Mouse (Mus musculus) A20 (cell line): ENCODE measurements around the gene Trat1.

Source experiments
- DNase-seq: peaks from one replicate; pipeline ENCODE4 v3.0.0-alpha.2; 2011; ENCODE audit warnings: low read depth, low spot score

Trat1 gene

DNA sequence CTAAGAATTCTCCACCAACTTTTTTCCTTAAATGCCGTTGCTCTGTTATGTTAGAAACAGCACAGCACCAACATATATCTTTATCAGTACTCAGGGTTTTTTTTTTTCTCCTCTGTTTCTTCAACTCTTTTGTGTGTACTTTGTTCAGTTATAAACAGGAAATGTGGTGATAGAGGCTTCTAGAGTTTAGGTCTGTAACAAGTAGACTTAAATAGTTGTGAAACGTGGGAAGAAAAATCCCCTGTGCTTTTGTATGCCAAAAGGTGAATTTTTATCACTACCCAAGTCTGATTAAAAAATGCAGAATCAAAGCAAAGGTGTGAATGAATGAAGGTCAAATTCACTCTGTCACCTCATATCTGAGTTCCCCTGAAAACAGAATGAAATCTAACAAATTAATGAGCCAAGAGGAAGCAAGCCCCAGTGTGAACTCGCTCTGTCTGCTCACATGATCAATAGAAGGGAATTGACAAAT, at the start of gene Trat1:
Gene Trat1 (minus strand): TSS at position 51 of the 475 bp plus-strand sequence.
- no peak for DNase-seq

- no peak for DNase-seq
These were observed 46.7 kb upstream of the Trat1 start for GRCm38 (mm10) chr16:48818524-48818923.

DNA sequence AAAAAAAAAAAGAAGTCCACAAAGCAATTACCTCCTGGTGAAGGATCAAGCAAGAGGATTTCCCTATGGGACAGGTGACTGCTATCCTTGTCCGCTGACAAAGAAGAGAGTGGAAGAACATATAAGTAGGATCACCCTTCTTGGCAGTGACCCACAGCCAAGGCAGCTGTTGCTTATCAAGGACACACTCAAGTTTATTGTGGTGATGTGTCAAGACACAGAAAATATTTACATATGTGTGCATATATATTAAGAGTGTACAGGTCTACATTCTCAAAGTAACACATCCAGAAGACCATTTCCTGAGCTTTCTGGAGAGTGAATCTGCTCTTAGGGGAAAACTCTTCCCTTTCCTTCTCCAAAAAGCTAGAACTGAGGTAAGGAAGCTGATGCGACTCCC, 44.9 kb upstream of the Trat1 start, which contains the start of gene Retnlb:
Gene Retnlb (plus strand): TSS at position 162 of the 400 bp plus-strand sequence.
- no peak for DNase-seq

DNA sequence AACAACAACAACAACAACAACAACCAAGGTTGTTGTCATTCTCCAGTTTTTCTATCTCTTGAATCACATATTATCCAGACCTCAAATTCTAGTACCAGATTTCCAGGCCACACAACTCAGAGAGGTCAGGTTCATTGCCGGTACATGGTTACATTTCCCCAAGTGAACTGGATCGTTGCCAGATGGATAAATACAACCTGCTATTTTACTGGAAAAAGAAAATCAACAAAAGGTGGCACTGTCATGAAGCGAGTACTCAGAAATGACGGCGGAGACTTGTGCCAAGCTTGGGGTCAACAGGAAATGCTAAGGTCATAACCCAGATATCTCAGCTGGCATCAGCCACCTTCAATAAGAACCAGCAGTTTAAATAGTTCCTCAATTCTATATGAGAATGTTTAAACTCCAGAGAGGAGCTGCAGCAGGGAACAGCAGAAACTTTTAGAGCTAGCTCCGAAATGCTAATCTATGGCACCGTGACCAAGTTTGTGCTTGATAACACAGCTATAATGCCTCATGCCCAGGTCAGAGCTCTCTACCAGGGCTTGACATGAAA, 40.1 kb upstream of the Trat1 start:
- no peak for DNase-seq

GRCm38 (mm10) chr16:48809374-48809773, 37.6 kb upstream of the Trat1 start:
- DNase-seq = peak; percentile 43

- no peak for DNase-seq
These were observed 34.7 kb upstream of the Trat1 start for GRCm38 (mm10) chr16:48806521-48806920.

DNA sequence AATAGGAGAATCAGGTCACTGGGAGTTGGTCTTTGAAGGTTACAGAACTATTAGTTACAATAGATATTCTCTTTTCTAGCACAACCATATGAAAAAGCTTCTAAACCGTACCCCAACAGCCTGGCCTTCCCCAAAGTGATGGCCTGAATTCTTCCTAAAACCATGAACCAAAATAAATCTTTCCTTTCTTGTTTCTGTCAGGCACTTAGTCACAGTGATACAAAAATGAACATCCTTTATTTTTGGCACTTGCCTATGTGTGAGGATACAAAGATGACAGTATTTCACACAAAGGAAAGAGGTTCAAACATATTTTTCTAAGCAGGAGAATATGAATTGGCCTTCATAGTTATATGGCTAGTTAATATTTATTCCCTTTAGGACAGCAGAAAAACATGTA, 33.6 kb upstream of the Trat1 start:
- DNase-seq = no peak

- no peak for DNase-seq
These were observed 29.1 kb upstream of the Trat1 start for GRCm38 (mm10) chr16:48800906-48801305.

GRCm38 (mm10) chr16:48799470-48799869, 27.6 kb upstream of the Trat1 start:
- DNase-seq = no peak

GRCm38 (mm10) chr16:48798285-48798684, 26.5 kb upstream of the Trat1 start:
- DNase-seq = no peak

DNA sequence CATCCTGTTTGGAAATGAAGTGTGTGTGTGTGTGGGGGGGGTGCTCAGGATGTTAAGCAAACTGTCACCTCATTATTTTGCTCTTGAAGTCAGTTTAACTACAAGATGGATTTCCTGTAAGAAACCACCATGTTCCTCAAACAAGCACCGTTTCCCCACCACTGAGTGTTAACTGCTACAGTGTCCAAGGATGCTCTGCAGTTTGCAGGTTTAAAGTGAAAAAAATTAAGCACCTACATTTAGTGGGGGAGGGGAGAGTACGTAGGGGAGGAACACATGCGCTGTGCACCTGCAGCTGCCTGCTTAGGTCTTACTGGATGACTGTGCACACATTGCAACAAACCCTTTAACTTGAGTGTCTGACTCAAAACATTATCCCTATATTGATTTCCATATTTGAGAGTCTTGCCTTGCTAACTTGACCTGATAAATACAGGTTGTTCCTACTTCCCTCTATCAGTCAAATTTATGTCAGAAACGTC, 16.9 kb upstream of the Trat1 start:
- peak; percentile 71 for DNase-seq

GRCm38 (mm10) chr16:48786258-48786657, 14.4 kb upstream of the Trat1 start:
- peak; percentile 22 for DNase-seq

GRCm38 (mm10) chr16:48777254-48777653, 5.4 kb upstream of the Trat1 start:
- peak; percentile 28 for DNase-seq

DNA sequence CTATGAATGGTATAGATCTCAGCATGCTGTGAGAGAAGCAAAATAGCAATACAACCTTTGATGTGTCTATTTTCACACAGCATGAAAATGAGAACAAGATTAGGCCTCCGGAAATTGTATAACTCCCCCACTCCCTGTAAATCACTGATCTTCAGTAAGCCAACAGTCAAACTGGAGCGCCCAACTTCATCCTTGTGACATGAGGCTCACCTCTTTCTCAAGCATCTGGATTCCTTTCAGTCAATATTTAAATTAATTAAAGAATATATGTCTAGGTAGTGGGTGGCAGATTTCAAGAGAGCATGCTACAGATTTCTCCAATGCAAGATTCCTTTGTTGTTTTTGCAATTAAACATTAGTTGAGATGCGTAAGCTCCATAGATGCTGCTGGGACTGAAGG, 2.6 kb downstream of the Trat1 start:
- no peak for DNase-seq

- no peak for DNase-seq
These were observed 11.0 kb downstream of the Trat1 start for GRCm38 (mm10) chr16:48760643-48761481.

DNA sequence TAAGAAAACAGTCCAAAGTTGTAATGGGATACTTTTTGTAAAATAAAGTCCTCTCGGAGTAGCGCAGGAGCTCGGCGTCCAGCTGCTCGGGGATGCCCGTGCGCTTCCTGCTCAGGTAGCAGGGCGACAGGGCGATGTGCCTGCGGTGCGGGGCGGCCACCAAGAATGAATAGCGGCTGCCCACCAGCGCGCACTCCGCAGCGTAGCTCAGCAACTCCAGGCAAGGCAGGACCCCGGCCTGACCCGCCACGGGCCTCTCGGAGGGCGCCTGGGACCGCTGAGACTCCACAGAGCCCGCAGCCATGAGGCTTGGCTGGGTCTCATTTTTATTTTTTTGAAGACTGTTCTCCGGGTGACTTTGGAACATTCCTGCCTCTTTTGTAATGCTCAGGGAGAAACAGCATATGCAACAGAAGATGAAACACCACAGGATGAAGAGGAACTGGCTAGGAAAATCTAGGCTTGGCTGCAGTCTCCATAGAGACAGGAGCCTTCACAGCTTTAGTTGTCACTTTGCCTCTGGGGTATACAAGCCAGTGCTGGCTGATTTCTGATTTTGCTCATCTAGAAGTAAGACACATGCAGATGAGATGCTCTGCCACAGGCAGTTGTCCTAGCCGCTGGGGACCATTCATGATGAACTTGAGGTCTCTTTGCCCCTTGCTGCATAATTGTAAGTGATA, 21.5 kb downstream of the Trat1 start:
- no peak for DNase-seq

DNA sequence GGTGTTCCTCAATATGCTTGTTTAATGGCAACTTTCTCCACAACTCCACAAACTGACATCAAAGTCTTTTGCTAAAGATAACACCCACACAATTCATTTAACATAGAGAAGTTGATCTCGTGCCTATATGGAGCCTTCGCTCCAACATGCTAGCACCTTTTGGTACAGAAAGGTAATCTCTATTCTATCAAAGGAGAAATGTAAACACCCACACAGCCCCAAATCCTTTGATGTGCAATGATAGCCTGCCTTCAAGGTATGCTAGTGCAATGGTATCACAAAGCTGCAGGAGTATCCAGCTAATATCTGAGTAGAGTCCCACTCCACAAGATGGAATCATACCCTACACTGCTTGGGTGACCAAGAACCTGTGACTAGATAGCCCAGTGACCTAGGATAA, 26.4 kb downstream of the Trat1 start:
- DNase-seq = no peak

DNA sequence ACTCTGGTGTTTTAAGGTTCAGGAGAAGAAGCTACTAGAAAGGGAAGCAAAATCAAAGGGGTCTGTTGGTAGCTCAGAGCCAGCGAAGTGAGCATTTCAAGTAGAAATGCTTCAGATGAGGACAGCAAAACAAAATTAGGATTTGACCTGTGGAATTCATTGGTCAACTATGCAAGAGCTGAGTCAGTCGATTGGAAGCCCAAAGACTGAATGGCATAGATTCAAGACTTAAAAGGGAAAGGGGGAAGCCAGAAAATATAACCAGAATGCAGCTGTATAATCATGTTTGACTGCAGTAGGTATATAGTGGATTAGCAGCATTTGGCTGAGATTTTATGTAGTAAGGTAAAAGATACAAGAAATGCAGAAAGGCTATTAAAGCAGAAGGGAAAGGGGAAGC, 26.8 kb downstream of the Trat1 start:
- no peak for DNase-seq

DNA sequence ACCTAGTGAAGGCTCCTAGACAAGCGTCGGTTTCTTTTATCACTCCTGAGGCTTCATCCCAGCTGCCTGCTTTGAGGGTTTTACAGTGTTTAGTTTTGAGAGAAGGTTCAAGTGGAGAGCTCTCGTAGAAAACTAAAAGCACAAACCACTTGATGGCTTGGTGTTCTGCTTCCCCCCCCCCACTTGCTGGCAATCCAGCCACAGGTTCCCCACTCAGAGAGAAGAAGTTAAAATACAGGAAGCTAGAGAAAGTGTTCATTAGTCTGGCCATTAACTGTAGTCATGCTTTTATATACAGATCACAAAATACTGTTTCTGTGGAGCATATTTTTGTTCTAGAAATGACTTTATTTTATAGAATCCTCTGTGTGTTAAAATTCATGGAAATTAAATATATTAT, 30.3 kb downstream of the Trat1 start:
- DNase-seq = no peak

DNA sequence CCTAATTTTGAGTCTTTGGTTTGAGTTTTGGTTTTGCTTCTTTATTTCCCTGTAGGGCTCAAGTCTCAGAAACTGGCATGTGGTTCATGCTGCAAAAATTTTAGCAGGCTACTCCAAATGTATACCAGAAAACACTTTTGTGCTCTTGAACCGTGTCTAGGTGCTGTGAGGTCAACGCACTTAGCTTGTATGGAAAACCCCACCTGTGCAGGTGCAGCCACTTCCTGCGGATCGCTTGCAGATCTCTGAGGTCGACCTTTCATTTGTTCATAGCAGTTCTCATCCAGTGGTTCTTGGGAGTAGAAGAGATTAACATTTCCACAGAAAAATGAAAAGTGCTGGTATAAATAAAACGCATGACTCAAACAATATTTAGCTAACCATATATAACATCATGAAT, 31.8 kb downstream of the Trat1 start:
- peak; percentile 66 for DNase-seq

DNA sequence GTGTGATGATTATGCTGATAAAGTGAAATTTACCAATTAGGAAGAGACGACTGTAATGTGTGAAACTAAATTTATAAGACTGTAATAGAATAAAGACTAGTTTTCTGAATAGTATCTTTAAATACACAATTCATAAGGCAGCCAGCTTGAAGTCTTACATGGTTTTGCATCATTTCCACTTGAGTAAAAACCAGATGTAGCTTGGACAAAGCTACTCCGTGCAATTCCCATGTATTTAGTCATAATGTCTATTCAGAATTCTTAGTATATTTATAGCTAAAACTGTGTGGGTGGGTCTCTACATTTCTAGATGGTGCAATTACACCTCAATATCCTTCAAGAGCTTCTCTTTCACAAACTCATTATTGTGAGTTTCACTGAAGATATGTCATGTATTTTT, 33.4 kb downstream of the Trat1 start:
- no peak for DNase-seq

- DNase-seq = peak; percentile 71
These were observed 34.9 kb downstream of the Trat1 start for GRCm38 (mm10) chr16:48736890-48737289.
